Mouse (Mus musculus): ENCODE measurements around the gene Il17c.

GRCm38 (mm10) chr8:122441326-122441725 lies 19.5 kb downstream of the Il17c start:
- TF ChIP-seq POLR2A (IDR thresholded peaks at IDR 0.05; ENCODE audit: insufficient read depth, low read depth, low read length) (no peak), CTCF (IDR thresholded peaks at IDR 0.05; ENCODE audit: insufficient read depth, low read depth, low read length) (no peak)
